Mouse (Mus musculus): Measurements from ENCODE around the gene Aldh3a1.

- TF ChIP-seq GATA1 (IDR thresholded peaks at IDR 0.05; ENCODE audit: borderline replicate concordance, low read length) (no peak), FLI1 (IDR thresholded peaks at IDR 0.05; ENCODE audit: low read length) (no peak)
Measured at GRCm38 (mm10) chr11:61202810-61203209, 4.5 kb upstream of the Aldh3a1 start.
